Mouse (Mus musculus) CH12.LX (cell line): ENCODE results near the gene Adam1b.

Experiments
- CHD2 ChIP-seq: IDR thresholded peaks from 2 replicates; pipeline ENCODE4 v1.6.1; 2011; ENCODE audit warnings: low read length, improper control_type of control experiment
- CTCF ChIP-seq, 2 experiments: IDR thresholded peaks in 1 of 2; conservative IDR thresholded peaks in 1 of 2; 2 replicates each; pipeline ENCODE4 v1.5.1; 2011 to 2012; ENCODE audit warnings: low read depth in 2 of 2, low read length in 2 of 2, improper control_type of control experiment in 1 of 2, inconsistent platforms in 1 of 2, mild to moderate bottlenecking in 1 of 2, moderate library complexity in 1 of 2
- EP300 ChIP-seq: IDR thresholded peaks from 2 replicates; pipeline ENCODE4 v1.6.1; 2011; ENCODE audit warnings: low read length, improper control_type of control experiment
- HCFC1 ChIP-seq: IDR thresholded peaks from 2 replicates; pipeline ENCODE4 v1.6.1; 2012; ENCODE audit warnings: low read depth, mild to moderate bottlenecking, inconsistent platforms, low read length, improper control_type of control experiment
- MAFK ChIP-seq: IDR thresholded peaks from 2 replicates; pipeline ENCODE4 v1.6.1; 2011; ENCODE audit warnings: low read length, improper control_type of control experiment; ENCODE audit not compliant: insufficient replicate concordance
- NRF1 ChIP-seq: IDR thresholded peaks from 2 replicates; pipeline ENCODE4 v1.6.1; 2014; ENCODE audit warnings: low read depth, mild to moderate bottlenecking, inconsistent platforms, low read length, improper control_type of control experiment, moderate library complexity
- POLR2A ChIP-seq: IDR thresholded peaks from 2 replicates; pipeline ENCODE4 v1.6.1; 2011; ENCODE audit warnings: low read depth, mild to moderate bottlenecking, improper control_type of control experiment, low read length
- RCOR1 ChIP-seq: conservative IDR thresholded peaks from 2 replicates; pipeline ENCODE4 v1.6.1; 2012; ENCODE audit warnings: low read depth, mild to moderate bottlenecking, inconsistent platforms, low read length, improper control_type of control experiment
- USF1 ChIP-seq: IDR thresholded peaks from 2 replicates; pipeline ENCODE4 v1.6.1; 2014; ENCODE audit warnings: low read depth, mild to moderate bottlenecking, inconsistent platforms, low read length, improper control_type of control experiment
- USF2 ChIP-seq: conservative IDR thresholded peaks from 2 replicates; pipeline ENCODE4 v1.6.1; 2011; ENCODE audit warnings: low read depth, low read length, improper control_type of control experiment
- ZC3H11A ChIP-seq: IDR thresholded peaks from 2 replicates; pipeline ENCODE4 v1.6.1; 2012; ENCODE audit warnings: low read depth, mild to moderate bottlenecking, inconsistent platforms, low read length, improper control_type of control experiment
- ZNF384 ChIP-seq: IDR thresholded peaks from 2 replicates; pipeline ENCODE4 v1.6.1; 2012; ENCODE audit warnings: low read depth, low read length, improper control_type of control experiment, inconsistent platforms

GRCm38 (mm10) chr5:121451203-121451602, 52.0 kb downstream of the Adam1b start:
- TF ChIP-seq RCOR1 (no peak), CHD2 (peak; percentile 58; the same call in 1 of the 2 replicates), MAFK (no peak), USF2 (no peak), CTCF (conservative IDR thresholded peaks at IDR 0.05 in 1 of 2, IDR thresholded peaks at IDR 0.05 in 1 of 2; ENCODE audit: low read depth in 2 of 2, low read length in 2 of 2) (no peak), EP300 (peak; percentile 96), ZC3H11A (no peak), HCFC1 (no peak; the same call in 1 of the 2 replicates), POLR2A (peak; percentile 47; the same call in 1 of the 2 replicates), USF1 (no peak), ZNF384 (peak; percentile 79), NRF1 (no peak)
